Mouse (Mus musculus): Measurements from ENCODE around the gene Lpin1. TPM values are rescaled to one million over a fixed set of nuclear protein-coding genes. Genes with fewer than 3 reads are reported as not detected.

Lpin1 gene
- polyA plus RNA-seq, 1 experiment from 2014 or later, result 7.3 TPM

- H3K27ac ChIP-seq (ENCODE audit: low read depth, low read length), result no peak overlapping the region
- no peak overlapping the region for H3K4me3 ChIP-seq (ENCODE audit: low read depth, low read length)
- no peak overlapping the region for H3K4me2 ChIP-seq (ENCODE audit: low read depth, low read length, severe bottlenecking)
- no peak for DNase-seq (ENCODE audit: low spot score)
- WGBS, result 84% methylated on average over 1 of the region's 1 CpGs
- no peaks in the 10 kb centered on the region for H3K36me3 ChIP-seq (ENCODE audit: control insufficient read depth, insufficient read depth, low read length)
- no peaks in the 10 kb centered on the region for H3K27me3 ChIP-seq (ENCODE audit: control insufficient read depth, insufficient read depth, low read length)
- H3K9ac ChIP-seq (ENCODE audit: low read length), result no peak overlapping the region
- peaks cover 2% of the 10 kb centered on the region; the same call in 1 of the 2 replicates for H3K4me1 ChIP-seq (replicated peaks; ENCODE audit: control insufficient read depth, insufficient read depth, low read length)
- no peaks in the 10 kb centered on the region for H3K9me3 ChIP-seq (ENCODE audit: control insufficient read depth, low read length)
- ATAC-seq (replicated peaks; ENCODE audit: low FRiP score), result no peak
These were observed 10.4 kb downstream of the Lpin1 start for GRCm38 (mm10) chr12:16600374-16600773.

- no peak for ATAC-seq (replicated peaks; ENCODE audit: low FRiP score)
- Histone ChIP-seq H3K36me3 (ENCODE audit: control insufficient read depth, insufficient read depth, low read length) (no peaks in the 10 kb centered on the region), H3K27ac (ENCODE audit: low read depth, low read length) (no peak overlapping the region), H3K4me2 (ENCODE audit: low read depth, low read length, severe bottlenecking) (no peak overlapping the region), H3K9ac (ENCODE audit: low read length) (no peak overlapping the region), H3K4me3 (ENCODE audit: low read depth, low read length) (no peak overlapping the region), H3K9me3 (ENCODE audit: control insufficient read depth, low read length) (no peaks in the 10 kb centered on the region), H3K4me1 (replicated peaks; ENCODE audit: control insufficient read depth, insufficient read depth, low read length) (peaks cover 2% of the 10 kb centered on the region; the same call in 1 of the 2 replicates), H3K27me3 (ENCODE audit: control insufficient read depth, insufficient read depth, low read length) (no peaks in the 10 kb centered on the region)
- no peak for DNase-seq (ENCODE audit: low spot score)
- WGBS, result 49% methylated on average over 3 of the region's 3 CpGs
These were observed 11.4 kb downstream of the Lpin1 start for GRCm38 (mm10) chr12:16599359-16599758.

- Histone ChIP-seq H3K9me3 (ENCODE audit: control insufficient read depth, low read length) (no peaks in the 10 kb centered on the region), H3K36me3 (ENCODE audit: control insufficient read depth, insufficient read depth, low read length) (no peaks in the 10 kb centered on the region), H3K27me3 (ENCODE audit: control insufficient read depth, insufficient read depth, low read length) (no peaks in the 10 kb centered on the region), H3K4me3 (ENCODE audit: low read depth, low read length) (no peak overlapping the region), H3K9ac (ENCODE audit: low read length) (no peak overlapping the region), H3K4me1 (replicated peaks; ENCODE audit: control insufficient read depth, insufficient read depth, low read length) (peaks cover 13% of the 10 kb centered on the region), H3K27ac (ENCODE audit: low read depth, low read length) (no peak overlapping the region), H3K4me2 (ENCODE audit: low read depth, low read length, severe bottlenecking) (no peak overlapping the region)
- WGBS, result 90% methylated on average over 7 of the region's 7 CpGs
- ATAC-seq (replicated peaks; ENCODE audit: low FRiP score) (no peak), DNase-seq (ENCODE audit: low spot score) (no peak)
These were observed 17.0 kb downstream of the Lpin1 start for GRCm38 (mm10) chr12:16593761-16594160.

- DNase-seq (ENCODE audit: low spot score), result no peak
- Histone ChIP-seq H3K9ac (ENCODE audit: low read length) (no peak overlapping the region), H3K4me3 (ENCODE audit: low read depth, low read length) (no peak overlapping the region), H3K4me2 (ENCODE audit: low read depth, low read length, severe bottlenecking) (no peak overlapping the region), H3K4me1 (replicated peaks; ENCODE audit: control insufficient read depth, insufficient read depth, low read length) (peaks cover 16% of the 10 kb centered on the region), H3K27ac (ENCODE audit: low read depth, low read length) (no peak overlapping the region), H3K9me3 (ENCODE audit: control insufficient read depth, low read length) (no peaks in the 10 kb centered on the region), H3K27me3 (ENCODE audit: control insufficient read depth, insufficient read depth, low read length) (no peaks in the 10 kb centered on the region), H3K36me3 (ENCODE audit: control insufficient read depth, insufficient read depth, low read length) (no peaks in the 10 kb centered on the region)
- WGBS, result 83% methylated on average over 7 of the region's 7 CpGs
- no peak for ATAC-seq (replicated peaks; ENCODE audit: low FRiP score)
These were observed 17.8 kb downstream of the Lpin1 start for GRCm38 (mm10) chr12:16593014-16593413.

- Histone ChIP-seq H3K27me3 (ENCODE audit: control insufficient read depth, insufficient read depth, low read length) (no peaks in the 10 kb centered on the region), H3K4me1 (replicated peaks; ENCODE audit: control insufficient read depth, insufficient read depth, low read length) (peaks cover 16% of the 10 kb centered on the region), H3K27ac (ENCODE audit: low read depth, low read length) (no peak overlapping the region), H3K9ac (ENCODE audit: low read length) (no peak overlapping the region), H3K4me2 (ENCODE audit: low read depth, low read length, severe bottlenecking) (no peak overlapping the region), H3K9me3 (ENCODE audit: control insufficient read depth, low read length) (no peaks in the 10 kb centered on the region), H3K4me3 (ENCODE audit: low read depth, low read length) (no peak overlapping the region), H3K36me3 (ENCODE audit: control insufficient read depth, insufficient read depth, low read length) (no peaks in the 10 kb centered on the region)
- WGBS, result 54% methylated on average over 5 of the region's 5 CpGs
- DNase-seq (ENCODE audit: low spot score) (no peak), ATAC-seq (replicated peaks; ENCODE audit: low FRiP score) (no peak)
These were observed 18.3 kb downstream of the Lpin1 start for GRCm38 (mm10) chr12:16592451-16592850.

- H3K4me3 ChIP-seq (ENCODE audit: low read depth, low read length), result peak overlapping the region; percentile 20; the same call in 1 of the 2 replicates
- ATAC-seq (replicated peaks; ENCODE audit: low FRiP score), result peak; percentile 79
- peak; percentile 92 for DNase-seq (ENCODE audit: low spot score)
- no peaks in the 10 kb centered on the region for H3K36me3 ChIP-seq (ENCODE audit: control insufficient read depth, insufficient read depth, low read length)
- WGBS, result 9% methylated on average over 15 of the region's 15 CpGs
- no peaks in the 10 kb centered on the region for H3K27me3 ChIP-seq (ENCODE audit: control insufficient read depth, insufficient read depth, low read length)
- peak overlapping the region; percentile 57 for H3K4me2 ChIP-seq (ENCODE audit: low read depth, low read length, severe bottlenecking)
- H3K4me1 ChIP-seq (replicated peaks; ENCODE audit: control insufficient read depth, insufficient read depth, low read length), result peaks cover 16% of the 10 kb centered on the region
- H3K27ac ChIP-seq (ENCODE audit: low read depth, low read length), result peak overlapping the region; percentile 41; the same call in 1 of the 2 replicates
- H3K9me3 ChIP-seq (ENCODE audit: control insufficient read depth, low read length), result no peaks in the 10 kb centered on the region
- peak overlapping the region; percentile 27; the same call in 1 of the 2 replicates for H3K9ac ChIP-seq (ENCODE audit: low read length)
These were observed 19.1 kb downstream of the Lpin1 start for GRCm38 (mm10) chr12:16591453-16592200.

- H3K4me2 ChIP-seq (ENCODE audit: low read depth, low read length, severe bottlenecking), result peak overlapping the region; percentile 84; the same call in 1 of the 2 replicates
- ATAC-seq (replicated peaks; ENCODE audit: low FRiP score) (no peak), DNase-seq (ENCODE audit: low spot score) (no peak)
- H3K9ac ChIP-seq (ENCODE audit: low read length), result no peak overlapping the region
- H3K27me3 ChIP-seq (ENCODE audit: control insufficient read depth, insufficient read depth, low read length), result no peaks in the 10 kb centered on the region
- 18% methylated on average over 4 of the region's 4 CpGs for WGBS
- H3K9me3 ChIP-seq (ENCODE audit: control insufficient read depth, low read length), result no peaks in the 10 kb centered on the region
- no peak overlapping the region for H3K27ac ChIP-seq (ENCODE audit: low read depth, low read length)
- H3K4me3 ChIP-seq (ENCODE audit: low read depth, low read length), result peak overlapping the region; percentile 58; the same call in 1 of the 2 replicates
- H3K4me1 ChIP-seq (replicated peaks; ENCODE audit: control insufficient read depth, insufficient read depth, low read length), result peaks cover 16% of the 10 kb centered on the region
- H3K36me3 ChIP-seq (ENCODE audit: control insufficient read depth, insufficient read depth, low read length), result no peaks in the 10 kb centered on the region
These were observed 20.8 kb downstream of the Lpin1 start for GRCm38 (mm10) chr12:16589966-16590365.

- Histone ChIP-seq H3K9ac (ENCODE audit: low read length) (peak overlapping the region; percentile 60), H3K27me3 (ENCODE audit: control insufficient read depth, insufficient read depth, low read length) (no peaks in the 10 kb centered on the region), H3K4me3 (ENCODE audit: low read depth, low read length) (peak overlapping the region; percentile 58), H3K27ac (ENCODE audit: low read depth, low read length) (no peak overlapping the region), H3K36me3 (ENCODE audit: control insufficient read depth, insufficient read depth, low read length) (no peaks in the 10 kb centered on the region), H3K4me1 (replicated peaks; ENCODE audit: control insufficient read depth, insufficient read depth, low read length) (peaks cover 16% of the 10 kb centered on the region), H3K9me3 (ENCODE audit: control insufficient read depth, low read length) (no peaks in the 10 kb centered on the region), H3K4me2 (ENCODE audit: low read depth, low read length, severe bottlenecking) (peak overlapping the region; percentile 84)
- DNase-seq (ENCODE audit: low spot score), result peak; percentile 96
- WGBS, result under 1% methylated on average over 36 of the region's 36 CpGs
- ATAC-seq (replicated peaks; ENCODE audit: low FRiP score), result peak; percentile 90
These were observed 21.4 kb downstream of the Lpin1 start for GRCm38 (mm10) chr12:16589204-16589949.
